Mouse (Mus musculus) C2C12 (cell line): ENCODE measurements around the gene Ptprn2. TPM values are rescaled to one million over a fixed set of nuclear protein-coding genes. Genes with fewer than 3 reads are reported as not detected.

Experiments
- H3K27me3 ChIP-seq: one replicate; pipeline ENCODE4 v1.6.1; 2011; ENCODE audit not compliant: control insufficient read depth, insufficient read depth, insufficient read length
- H3K36me3 ChIP-seq: one replicate; pipeline ENCODE4 v1.6.1; 2011; ENCODE audit not compliant: control insufficient read depth, insufficient read depth
- H3K4me3 ChIP-seq: one replicate; pipeline ENCODE4 v1.5.1; 2011; ENCODE audit warnings: mild to moderate bottlenecking, control low read depth; ENCODE audit not compliant: poor library complexity, insufficient read depth, severe bottlenecking
- H3K79me2 ChIP-seq: one replicate; pipeline ENCODE4 v1.6.1; 2011; ENCODE audit not compliant: control insufficient read depth, insufficient read depth
- H3K79me3 ChIP-seq: one replicate; pipeline ENCODE4 v1.6.1; 2011; ENCODE audit warnings: low read depth, control low read depth
- H3ac ChIP-seq: one replicate; pipeline ENCODE3; 2011; ENCODE audit warnings: low read depth; ENCODE audit not compliant: control insufficient read depth, insufficient read length
- CEBPB ChIP-seq: IDR thresholded peaks from one replicate; pipeline ENCODE4 v1.6.1; 2011; ENCODE audit warnings: low read depth, mild to moderate bottlenecking, control low read depth, moderate library complexity
- CTCF ChIP-seq: IDR thresholded peaks from one replicate; pipeline ENCODE4 v1.5.1; 2011; ENCODE audit not compliant: control insufficient read depth, insufficient read depth, insufficient read length
- FOSL1 ChIP-seq: IDR thresholded peaks from one replicate; pipeline ENCODE4 v1.8.0; 2011; ENCODE audit warnings: mild to moderate bottlenecking, low read length; ENCODE audit not compliant: poor library complexity, insufficient read depth, severe bottlenecking
- MAX ChIP-seq: IDR thresholded peaks from one replicate; pipeline ENCODE4 v1.6.1; 2011; ENCODE audit warnings: mild to moderate bottlenecking, control low read depth
- MYOD1 ChIP-seq: IDR thresholded peaks from one replicate; pipeline ENCODE4 v1.6.1; 2011; ENCODE audit warnings: low read depth; ENCODE audit not compliant: control insufficient read depth, insufficient read length
- MYOG ChIP-seq: IDR thresholded peaks from one replicate; pipeline ENCODE4 v1.6.1; 2011; ENCODE audit not compliant: control insufficient read depth, insufficient read length; ENCODE audit errors: extremely low read depth
- USF1 ChIP-seq: IDR thresholded peaks from one replicate; pipeline ENCODE4 v1.6.1; 2011; ENCODE audit warnings: low read depth, mild to moderate bottlenecking, control low read depth, moderate library complexity
- polyA plus RNA-seq: library from polyadenylated mRNA; unstranded; fragments of >200 nt; fragmentation: generic; extraction: Trizol; gene quantifications from one replicate; pipeline ENCODE4 v1.2.1, GENCODE M21; 2012; ENCODE audit warnings: missing spikeins

Gene Ptprn2
- polyA plus RNA-seq, 1 experiment, result 0.41 TPM

GRCm38 (mm10) chr12:117221909-117222308, 736.4 kb downstream of the Ptprn2 start:
- Histone ChIP-seq H3K79me2 (no peaks in the 10 kb centered on the region), H3K36me3 (no peaks in the 10 kb centered on the region), H3K27me3 (no peaks in the 10 kb centered on the region), H3K79me3 (no peaks in the 10 kb centered on the region), H3K4me3 (no peak overlapping the region), H3ac (no peak overlapping the region)
- TF ChIP-seq CEBPB, result no peak
- no peak for TF ChIP-seq MYOG
- TF ChIP-seq FOSL1, result no peak
- no peak for TF ChIP-seq USF1
- TF ChIP-seq MYOD1, result no peak
- TF ChIP-seq MAX, result no peak
- TF ChIP-seq CTCF, result no peak

DNA sequence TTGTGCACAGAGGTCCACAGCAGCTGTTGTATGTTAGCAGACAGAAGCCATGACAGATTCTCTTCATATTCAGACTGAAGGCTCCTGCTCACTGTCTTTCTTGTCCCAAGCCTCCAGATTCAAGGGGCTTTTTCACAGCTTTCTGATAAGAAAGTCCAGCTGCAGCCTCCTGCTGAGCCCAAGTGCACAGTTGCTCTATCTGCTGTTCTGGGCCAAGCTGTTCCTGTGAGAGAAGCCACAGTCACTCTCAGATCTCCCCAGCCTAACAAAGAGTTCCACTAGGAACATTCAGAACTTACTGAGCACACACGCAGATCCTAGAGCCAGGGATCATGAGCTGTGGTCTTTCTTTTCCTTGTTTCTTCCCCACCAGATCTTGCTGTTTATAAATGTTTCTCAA, 738.5 kb downstream of the Ptprn2 start:
- no peak overlapping the region for H3ac ChIP-seq
- no peaks in the 10 kb centered on the region for H3K36me3 ChIP-seq
- no peak overlapping the region for H3K4me3 ChIP-seq
- TF ChIP-seq FOSL1 (no peak), USF1 (no peak), MAX (no peak), CEBPB (no peak), CTCF (no peak), MYOD1 (no peak), MYOG (no peak)
- H3K79me2 ChIP-seq, result no peaks in the 10 kb centered on the region
- H3K27me3 ChIP-seq, result no peaks in the 10 kb centered on the region
- no peaks in the 10 kb centered on the region for H3K79me3 ChIP-seq

- Histone ChIP-seq H3K79me3 (no peaks in the 10 kb centered on the region), H3K79me2 (no peaks in the 10 kb centered on the region), H3K27me3 (no peaks in the 10 kb centered on the region), H3ac (no peak overlapping the region), H3K4me3 (no peak overlapping the region), H3K36me3 (no peaks in the 10 kb centered on the region)
- TF ChIP-seq FOSL1, result no peak
- TF ChIP-seq MYOD1, result no peak
- TF ChIP-seq CTCF, result no peak
These were observed 741.7 kb downstream of the Ptprn2 start for GRCm38 (mm10) chr12:117227236-117227635.

GRCm38 (mm10) chr12:117229442-117229841, 743.9 kb downstream of the Ptprn2 start:
- H3K4me3 ChIP-seq, result no peak overlapping the region
- no peaks in the 10 kb centered on the region for H3K27me3 ChIP-seq
- H3ac ChIP-seq, result no peak overlapping the region
- H3K79me3 ChIP-seq, result no peaks in the 10 kb centered on the region
- TF ChIP-seq MYOG, result no peak
- TF ChIP-seq USF1, result no peak
- no peak for TF ChIP-seq MYOD1
- no peak for TF ChIP-seq CEBPB
- no peak for TF ChIP-seq MAX
- TF ChIP-seq FOSL1, result no peak
- TF ChIP-seq CTCF, result no peak
- H3K79me2 ChIP-seq, result no peaks in the 10 kb centered on the region
- no peaks in the 10 kb centered on the region for H3K36me3 ChIP-seq

DNA sequence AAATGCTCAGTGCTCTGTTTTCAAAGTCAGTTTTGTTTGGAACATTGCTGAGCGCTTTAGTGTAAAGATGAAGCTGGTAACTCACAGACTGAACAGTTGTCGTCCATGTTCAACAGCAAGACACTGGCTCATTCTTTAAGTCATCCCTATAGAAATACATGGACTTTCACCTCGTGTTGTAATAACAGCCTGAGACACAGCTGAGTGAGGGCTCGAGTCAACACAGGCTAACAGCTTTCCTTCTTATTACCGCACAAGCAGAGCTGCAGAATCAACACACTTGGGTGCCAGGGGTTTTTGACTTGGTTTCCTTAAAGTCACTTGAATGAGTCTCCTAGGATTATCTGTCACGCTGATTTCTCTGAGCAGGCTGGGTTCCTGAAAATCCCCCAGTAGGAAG, 744.8 kb downstream of the Ptprn2 start:
- H3K79me2 ChIP-seq, result no peaks in the 10 kb centered on the region
- TF ChIP-seq MAX, result no peak
- TF ChIP-seq CTCF, result no peak
- TF ChIP-seq USF1, result no peak
- TF ChIP-seq MYOG, result no peak
- no peak for TF ChIP-seq CEBPB
- no peak for TF ChIP-seq FOSL1
- TF ChIP-seq MYOD1, result no peak
- no peaks in the 10 kb centered on the region for H3K36me3 ChIP-seq
- no peak overlapping the region for H3ac ChIP-seq
- H3K4me3 ChIP-seq, result no peak overlapping the region
- H3K79me3 ChIP-seq, result no peaks in the 10 kb centered on the region
- H3K27me3 ChIP-seq, result no peaks in the 10 kb centered on the region

DNA sequence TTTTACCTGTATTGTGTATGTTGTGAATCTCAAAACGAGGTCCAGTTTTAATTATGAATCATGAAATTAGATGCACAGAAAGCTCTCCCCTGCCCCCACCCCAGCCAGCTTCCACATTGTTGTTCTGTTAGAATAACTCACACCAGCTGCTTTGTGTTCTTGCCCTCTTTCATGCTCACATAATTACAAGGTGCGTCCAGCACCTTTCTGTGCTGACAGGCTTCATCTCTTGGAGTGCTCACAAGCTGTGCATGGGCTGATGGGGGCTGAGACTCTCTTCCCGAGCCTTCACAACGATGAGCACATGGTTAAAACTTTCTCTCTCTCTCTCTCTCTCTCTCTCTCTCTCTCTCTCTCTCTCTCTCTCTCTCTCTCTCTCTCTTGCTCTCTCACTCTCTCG, 746.3 kb downstream of the Ptprn2 start:
- no peaks in the 10 kb centered on the region for H3K27me3 ChIP-seq

More for the DNA sequence above, 746.3 kb downstream of the Ptprn2 start:
- Histone ChIP-seq H3ac (no peak overlapping the region), H3K36me3 (no peaks in the 10 kb centered on the region), H3K79me2 (no peaks in the 10 kb centered on the region), H3K4me3 (no peak overlapping the region), H3K79me3 (no peaks in the 10 kb centered on the region)
- no peak for TF ChIP-seq MYOD1
- no peak for TF ChIP-seq MAX
